Mouse (Mus musculus) layer of hippocampus, adult 18-20 months (tissue): Measurements from ENCODE around the gene Bmpr1a. TPM values are rescaled to one million over a fixed set of nuclear protein-coding genes. Genes with fewer than 3 reads are reported as not detected.
"Not testable (repeated sequence)": the region's sequence is repeated elsewhere in the genome, so short reads cannot be mapped to it uniquely, and the experiment has no call there.

Experiments
- DNase-seq, 2 experiments: peaks; one replicate each; pipeline ENCODE4 v3.0.0; 2022; ENCODE audit warnings: low spot score in 2 of 2
- total RNA-seq, 2 experiments: library from RNA; stranded (reverse); gene quantifications; 2 replicates each; pipeline ENCODE4 v1.2.3; 2021

Bmpr1a gene
- total RNA-seq, 2 experiments from 2014 or later: 35.9 to 38.5 TPM

DNA sequence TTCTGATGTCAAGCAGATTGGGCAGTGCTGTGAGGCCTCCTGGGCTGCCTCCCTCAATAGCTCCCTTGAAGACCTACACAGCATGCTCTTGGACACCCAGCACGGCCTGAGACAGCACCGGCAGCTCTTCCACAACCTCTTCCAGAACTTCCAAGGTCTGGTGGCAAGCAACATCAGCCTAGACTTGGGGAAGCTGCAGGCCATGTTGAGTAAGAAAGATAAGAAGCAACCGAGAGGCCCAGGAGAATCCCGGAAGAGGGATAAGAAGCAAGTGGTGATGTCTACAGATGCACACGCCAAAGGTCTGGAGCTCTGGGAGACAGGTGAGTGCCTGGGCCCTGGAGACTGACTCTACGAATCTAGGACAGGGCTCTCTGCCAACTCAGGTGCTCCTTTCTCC is 103.8 kb downstream of the Bmpr1a start:
- DNase-seq: no peak

DNA sequence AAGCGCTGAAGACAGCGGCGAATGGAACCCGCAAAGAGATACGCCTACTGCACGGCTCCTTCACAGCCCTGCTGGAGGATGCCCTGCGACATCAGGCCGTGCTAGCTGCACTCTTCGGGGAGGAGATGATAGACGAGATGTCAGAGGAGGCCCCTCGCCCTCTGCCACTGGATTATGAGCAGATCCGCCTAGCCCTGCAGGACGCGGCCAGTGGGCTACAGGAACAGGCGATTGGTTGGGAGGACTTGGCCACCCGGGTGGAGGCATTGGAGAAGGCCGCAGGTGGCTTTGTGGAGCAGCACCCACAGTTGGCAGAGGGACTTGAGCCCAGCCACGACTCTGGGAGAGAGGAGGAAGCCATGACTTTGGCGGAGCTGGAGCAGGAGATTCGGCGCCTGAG is 104.2 kb downstream of the Bmpr1a start:
- DNase-seq: no peak

DNA sequence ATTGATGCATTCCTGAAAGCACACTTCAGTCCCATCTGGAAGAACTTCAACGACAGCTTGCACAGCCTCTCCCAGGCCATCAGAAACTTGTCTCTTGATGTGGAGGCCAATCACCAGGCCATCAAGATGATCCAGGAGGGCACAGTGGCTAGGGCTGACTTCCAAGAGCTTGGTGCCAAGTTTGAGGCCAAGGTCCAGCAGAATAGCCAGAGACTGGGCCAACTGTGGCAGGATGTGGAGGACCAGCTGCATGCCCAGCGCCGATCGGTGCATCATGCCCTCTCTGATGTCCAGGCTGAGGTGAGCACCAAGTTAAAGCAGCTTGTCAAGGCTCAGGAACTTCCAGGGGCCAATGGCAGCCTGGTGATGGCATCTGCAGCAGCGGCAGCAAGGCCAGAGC is 105.3 kb downstream of the Bmpr1a start:
- no peak for DNase-seq

DNA sequence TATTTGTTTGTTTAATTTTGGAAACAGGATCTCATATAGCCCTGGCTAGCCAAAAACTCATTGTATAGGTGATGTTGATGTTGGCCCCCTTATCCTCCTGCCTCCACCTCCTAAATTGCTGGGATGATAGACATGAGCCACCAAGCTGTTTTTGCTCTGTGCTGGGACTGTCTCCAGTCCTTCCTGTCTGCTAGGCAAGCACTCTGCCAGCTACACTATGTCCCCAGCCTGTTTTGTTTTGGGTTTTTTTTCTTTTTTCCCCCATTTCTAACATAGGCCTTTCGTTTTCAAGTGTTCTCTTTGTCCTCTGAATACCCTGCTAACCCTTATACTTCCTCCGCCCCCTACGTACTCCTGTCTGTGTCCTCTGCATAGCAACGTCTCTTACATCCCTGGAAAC is 109.8 kb downstream of the Bmpr1a start:
- DNase-seq: peak in 1 of 2 experiments; percentile 18

DNA sequence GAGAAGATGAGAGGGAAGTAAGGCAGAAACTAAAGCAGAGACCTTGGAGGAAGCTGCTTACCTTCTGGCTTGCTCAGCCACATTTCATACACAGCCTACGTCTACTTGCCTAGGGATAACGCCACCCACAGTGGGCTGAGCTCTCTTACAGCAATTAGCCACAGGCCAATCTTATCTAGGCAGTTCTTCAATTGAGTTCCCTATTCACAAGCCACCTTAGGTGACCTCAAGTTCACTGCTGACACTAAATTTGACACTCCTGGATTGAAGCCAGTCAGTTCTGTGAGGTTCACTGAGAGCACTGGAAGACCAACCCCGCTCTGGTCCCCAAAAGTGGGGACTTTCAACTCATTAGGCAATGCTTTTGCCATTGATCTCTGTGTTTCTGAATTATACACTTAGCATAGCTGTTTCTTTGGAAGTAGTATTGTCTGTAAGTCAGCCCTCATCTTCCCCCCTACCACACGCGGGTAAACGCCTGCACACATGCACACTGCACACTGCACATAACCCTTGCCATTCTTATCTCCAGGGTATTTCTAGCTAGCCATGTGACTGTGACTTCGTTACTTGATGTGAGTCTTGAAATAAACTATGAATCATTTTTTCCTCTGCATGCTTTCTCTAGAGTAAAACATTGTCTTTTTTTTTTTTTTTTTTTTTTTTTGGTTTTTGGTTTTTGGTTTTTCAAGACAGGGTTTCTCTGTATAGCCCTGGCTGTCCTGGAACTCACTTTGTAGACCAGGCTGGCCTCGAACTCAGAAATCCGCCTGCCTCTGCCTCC is 120.0 kb downstream of the Bmpr1a start:
- no peak for DNase-seq

DNA sequence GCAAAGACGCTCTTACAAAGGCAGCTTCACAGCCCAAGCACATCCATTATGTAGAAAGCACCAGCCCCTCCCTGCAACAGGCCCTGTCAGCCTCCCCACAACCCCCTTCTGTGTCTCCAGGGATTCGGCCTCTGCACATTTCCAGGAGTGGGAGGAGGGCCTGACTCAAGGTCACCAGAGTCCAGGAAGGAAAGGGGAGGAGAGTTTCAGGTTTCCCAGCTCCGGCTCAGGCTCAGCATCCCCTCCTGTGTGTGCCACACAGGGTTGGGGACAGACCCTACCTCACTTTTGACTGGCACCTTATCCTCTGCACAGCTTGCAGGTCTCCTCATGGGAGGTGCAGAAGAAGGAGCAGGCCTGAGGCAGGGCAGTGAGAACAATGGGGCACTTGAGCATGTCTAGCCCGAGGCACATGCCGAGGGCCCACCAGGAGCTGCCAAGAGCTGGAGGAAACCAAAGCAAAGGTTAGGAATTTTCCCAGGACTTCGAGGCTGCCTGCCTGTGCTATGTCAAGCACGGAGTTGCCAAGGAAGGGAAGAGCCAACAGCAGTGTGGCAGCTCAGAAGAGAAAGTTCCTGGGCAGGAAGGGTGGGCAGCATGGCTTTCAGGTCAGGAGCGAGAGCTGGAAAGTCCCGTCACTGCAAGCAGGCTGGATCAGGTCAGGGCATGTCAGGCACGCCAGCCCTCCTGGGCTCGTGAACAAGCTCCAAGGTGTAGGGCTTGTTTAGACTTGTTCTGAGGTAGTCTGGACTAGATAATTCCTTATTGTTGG is 124.4 kb downstream of the Bmpr1a start:
- DNase-seq: no peak

DNA sequence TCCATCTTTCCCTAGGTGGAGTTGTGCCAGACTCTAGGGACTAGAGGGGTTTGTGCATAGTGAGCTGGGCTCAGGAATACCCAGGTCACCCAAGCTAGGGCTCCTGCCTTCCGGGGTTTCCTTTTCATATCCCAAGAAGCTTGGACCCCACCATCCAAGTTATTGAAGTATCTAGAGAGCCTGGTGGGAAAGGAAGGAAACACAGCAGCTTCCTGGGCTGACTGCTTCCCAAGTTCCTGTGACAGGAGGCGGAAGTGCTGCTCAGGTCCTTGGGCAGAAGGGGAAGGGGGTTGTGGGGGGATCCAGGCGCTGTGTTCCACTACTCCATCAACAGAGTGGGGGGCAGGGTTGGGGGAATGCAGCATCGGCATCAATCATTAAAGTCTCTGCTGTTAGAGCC is 126.0 kb downstream of the Bmpr1a start:
- DNase-seq: no peak

DNA sequence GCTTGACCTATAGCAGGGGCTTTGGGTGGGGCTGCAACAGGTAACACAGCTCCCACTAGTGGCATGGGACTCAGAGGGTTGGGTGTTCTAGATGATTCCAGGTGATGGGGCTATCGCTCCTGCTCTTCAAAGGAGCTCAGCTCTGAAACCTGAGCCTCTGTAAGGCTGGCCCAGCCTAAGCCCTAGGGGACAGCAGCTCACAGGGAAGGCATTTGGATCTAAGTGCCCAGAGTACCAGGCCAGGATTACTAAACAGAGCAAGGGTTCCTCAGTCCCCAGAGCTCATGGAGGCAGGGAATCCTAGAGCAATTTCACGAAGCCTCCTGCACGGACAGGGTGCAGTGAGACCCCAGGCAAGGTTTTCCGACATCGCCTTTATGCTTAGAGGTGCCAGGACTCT is 127.2 kb downstream of the Bmpr1a start:
- no peak for DNase-seq

DNA sequence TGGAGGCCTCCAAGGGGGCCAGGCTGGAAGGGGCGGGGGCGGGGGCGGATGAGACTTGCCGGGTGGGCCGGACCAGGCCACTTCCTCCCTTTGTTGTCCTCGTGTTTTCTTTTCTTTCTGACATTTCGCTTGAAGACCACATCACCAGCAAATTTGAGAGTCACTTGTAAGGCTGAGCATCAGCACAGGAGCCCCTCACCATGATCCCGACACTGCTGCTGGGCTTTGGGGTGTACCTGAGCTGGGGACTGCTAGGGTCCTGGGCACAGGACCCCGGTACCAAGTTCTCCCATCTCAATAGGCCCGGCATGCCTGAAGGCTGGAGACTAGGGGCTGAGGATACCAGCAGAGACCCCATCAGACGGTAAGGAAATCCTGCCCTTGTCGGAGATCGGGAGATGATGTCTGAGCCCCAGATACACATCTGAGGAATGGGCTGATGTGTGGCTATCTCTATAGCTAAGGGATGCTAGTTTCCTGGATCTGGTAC is 127.7 kb downstream of the Bmpr1a start, which contains the start of gene Mmrn2:
Gene Mmrn2 (plus strand): TSS at position 51 of the 490 bp plus-strand sequence.
- DNase-seq: no peak

DNA sequence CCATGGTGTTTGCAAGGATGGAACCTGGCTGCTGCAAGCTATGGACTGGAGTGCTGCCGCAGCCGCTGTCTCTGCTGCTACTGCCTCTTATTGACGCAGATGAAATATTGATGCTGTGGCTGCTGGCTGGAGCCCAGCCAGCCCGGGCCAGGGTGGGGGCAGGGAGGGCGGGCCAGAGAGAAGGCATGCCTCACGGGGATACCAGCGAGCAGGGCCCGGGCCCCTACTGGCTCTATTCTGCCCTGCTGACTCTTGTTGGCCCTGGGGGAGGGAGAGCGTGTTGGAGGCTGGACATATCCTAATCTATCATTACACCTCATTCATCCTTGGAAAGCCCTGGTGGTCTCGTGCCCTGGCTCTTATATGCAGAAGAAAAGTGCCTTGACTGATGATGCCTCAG is 128.6 kb downstream of the Bmpr1a start, which contains the start of gene Sncg:
Gene Sncg (minus strand): TSS at position 213 of the 400 bp plus-strand sequence.
- no peak for DNase-seq

DNA sequence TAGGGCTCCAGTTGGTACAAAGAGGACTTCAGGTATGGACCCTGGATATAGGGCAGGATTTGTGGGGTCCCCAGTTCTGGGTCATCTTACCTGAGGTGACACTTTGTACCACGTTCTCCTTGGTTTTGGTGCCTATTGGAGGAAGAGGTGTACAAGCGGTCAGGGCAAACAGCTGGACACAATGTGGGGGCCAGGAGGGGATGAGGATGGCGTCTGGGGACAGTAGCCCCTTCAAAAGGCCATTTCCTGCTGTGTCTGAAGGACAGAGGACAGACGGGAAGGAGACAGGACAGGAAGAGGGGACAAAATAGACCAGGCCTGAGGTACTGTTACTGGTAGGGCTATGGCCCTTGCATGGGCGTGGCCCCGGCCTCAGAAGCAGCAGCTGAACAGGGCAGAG is 129.6 kb downstream of the Bmpr1a start:
- no peak for DNase-seq

DNA sequence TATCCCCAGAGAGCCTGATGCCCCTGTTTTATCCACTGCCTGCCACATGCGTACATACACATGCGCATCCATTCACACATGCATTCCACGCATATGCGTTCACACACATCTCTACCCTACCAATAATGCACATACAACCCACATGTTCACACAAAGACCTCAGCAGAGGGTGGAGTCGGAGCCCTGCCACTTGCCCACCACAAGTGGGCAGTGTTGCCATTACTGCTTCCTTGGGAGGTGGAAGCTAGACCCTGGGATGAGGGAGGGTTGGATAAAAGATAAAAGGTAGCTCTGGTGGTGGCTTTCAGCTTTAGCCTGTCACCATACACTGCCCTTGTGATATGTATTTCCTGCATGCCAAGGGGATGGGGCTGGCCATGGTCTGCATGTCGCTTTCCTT is 130.5 kb downstream of the Bmpr1a start:
- DNase-seq: peak; percentile 22 to 54

DNA sequence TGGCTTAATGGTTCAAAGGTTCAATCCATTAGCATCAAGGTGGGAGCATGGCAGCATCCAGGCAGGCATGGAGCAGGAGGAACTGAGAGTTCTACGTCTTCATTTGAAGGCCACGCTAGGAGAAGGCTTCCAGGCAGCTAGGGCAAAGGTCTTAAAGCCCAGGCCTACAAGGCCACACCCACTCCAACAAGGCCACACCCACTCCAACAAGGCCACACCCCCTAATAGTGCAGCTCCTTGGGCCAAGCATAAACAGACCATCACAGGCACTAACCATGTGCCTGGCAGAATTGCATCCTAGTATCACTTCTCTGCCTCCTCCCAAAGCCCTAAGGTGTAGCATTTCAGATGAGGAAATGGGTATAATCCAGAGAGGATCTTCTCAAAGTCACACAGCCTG is 131.4 kb downstream of the Bmpr1a start:
- DNase-seq: no peak

DNA sequence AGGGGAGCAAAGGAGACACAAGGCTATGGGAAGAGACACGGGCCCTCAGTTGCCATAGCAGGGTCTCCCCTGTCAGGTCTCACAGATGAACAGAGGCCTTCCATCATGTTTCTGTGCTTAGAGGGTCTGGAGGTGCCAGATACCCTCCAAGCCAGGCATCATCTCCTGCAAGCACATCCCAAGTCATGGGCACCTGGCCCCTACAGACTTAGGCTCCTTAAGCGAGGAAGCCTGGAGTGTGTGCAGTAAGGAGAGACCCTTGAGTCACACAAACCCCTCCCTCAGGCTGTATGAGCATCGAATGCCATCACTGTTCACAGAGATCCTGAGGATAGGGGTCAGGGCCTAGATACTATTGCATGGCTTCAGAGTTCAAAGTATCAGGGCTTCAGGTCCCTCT is 132.2 kb downstream of the Bmpr1a start:
- DNase-seq: no peak

DNA sequence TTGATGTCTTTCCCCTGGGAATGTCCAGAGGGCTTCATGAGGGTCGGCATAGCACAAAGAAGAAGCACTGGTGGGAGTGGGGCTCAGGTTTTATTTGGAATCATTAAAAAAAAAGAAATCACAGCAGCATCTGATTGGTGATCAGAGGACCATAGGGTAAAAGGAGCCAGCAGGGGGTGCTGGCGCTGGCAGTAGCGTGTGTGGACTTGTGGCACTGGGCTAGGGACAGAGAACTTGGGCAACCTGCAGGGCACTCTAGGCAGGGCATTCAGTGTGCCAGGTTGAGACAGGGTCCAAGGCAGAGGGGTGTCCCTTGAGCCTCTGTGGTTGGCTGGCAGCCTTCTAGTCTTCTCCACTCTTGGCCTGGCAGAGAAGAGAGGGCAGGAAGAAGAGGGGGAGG is 132.9 kb downstream of the Bmpr1a start:
- no peak for DNase-seq

DNA sequence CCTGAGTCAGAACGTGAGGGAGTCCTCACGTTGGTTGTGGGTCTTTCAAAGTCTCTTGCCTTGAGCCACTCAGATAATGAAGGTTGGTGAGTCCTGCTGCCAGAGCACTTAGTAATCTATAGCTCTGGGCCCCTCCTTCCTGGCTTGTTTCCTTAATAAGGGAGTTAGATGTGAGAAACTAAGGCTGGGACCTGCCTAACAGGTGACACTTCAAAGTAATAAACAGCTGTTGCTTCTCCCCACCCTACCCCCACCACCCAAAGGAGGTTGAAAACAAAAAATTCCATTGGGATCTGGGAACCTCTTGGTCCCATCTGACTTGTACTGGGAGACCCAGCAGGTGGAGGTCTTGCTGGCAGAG is 138.0 kb downstream of the Bmpr1a start:
- no peak for DNase-seq

DNA sequence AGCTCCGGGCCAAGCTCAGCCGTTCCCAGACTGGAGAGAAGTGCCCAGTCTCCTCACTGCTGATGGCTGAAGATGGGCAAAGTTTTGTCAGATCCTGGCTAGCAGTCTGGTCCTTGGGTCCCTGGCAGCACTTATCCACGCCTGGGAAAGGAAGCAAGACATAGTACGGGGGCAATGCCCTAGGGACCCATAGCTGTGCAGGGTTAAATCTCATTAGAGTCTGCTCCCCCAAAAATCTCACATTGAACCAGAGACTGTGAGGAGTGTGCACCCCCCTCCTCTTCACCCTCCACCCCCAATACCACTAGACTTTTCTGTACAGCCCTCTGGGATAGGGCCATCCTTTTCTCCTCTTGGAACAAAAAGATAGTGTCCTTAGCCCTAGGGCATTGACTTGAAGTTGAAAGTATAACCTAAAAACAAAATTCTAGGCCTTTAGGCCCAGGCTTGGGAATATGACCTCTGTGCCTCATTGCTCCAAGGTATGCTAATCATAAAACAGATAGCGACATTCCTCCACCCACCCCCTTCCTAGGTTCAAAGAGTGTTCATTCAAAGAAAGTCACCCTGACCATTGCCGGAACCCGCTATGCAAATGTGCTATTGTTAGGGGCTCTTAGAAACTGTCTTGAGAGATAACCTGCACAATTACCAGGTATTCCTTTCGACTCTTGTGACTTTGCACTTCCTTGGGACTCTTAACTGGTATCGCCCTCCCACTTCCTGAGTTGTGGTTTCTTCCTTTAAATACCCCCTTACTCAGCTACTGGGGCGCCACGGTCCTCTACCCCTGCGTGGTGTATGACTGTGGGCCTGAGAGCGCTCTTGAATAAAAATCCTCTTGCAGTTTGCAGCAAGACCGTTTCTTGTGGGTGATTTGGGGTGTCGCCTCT is 138.6 kb downstream of the Bmpr1a start:
- DNase-seq: not testable (repeated sequence)

DNA sequence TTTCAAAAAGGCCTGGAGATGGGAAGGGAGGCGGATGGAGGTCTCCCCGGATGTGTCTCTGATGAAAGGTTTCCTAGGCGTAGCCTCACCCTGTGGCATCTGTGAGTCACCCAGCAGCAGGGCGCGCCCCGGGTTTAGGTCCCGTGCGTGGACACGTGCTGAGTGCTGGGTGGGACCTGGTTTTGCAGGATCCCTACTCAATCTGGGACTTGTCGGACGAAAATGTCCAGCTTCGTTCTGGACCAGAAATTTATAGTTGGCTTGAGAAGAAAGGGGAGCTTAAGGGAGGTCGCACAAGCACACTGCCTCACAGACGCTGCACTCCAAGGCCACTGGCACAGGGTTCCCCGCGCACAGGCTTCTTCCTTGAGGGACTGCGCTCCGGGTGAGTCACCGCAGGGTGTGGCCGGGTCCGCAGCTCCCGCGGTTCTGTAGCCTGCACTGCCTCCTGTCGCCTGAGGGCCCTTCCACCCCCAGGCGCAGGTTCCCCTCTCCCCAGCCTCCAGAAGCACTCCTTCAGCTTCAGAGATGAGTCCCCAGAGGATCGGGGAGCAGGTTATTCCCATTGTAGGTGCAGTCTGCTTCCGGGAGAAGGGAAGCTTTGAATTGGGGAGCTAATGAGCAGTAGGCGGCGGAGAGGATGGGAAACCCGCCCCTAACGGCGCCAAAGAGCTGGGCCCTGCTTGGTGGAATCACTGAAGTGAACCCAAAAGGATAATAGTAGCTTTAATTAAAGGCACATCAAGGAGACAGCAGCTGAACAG is 139.5 kb downstream of the Bmpr1a start:
- DNase-seq: no peak

DNA sequence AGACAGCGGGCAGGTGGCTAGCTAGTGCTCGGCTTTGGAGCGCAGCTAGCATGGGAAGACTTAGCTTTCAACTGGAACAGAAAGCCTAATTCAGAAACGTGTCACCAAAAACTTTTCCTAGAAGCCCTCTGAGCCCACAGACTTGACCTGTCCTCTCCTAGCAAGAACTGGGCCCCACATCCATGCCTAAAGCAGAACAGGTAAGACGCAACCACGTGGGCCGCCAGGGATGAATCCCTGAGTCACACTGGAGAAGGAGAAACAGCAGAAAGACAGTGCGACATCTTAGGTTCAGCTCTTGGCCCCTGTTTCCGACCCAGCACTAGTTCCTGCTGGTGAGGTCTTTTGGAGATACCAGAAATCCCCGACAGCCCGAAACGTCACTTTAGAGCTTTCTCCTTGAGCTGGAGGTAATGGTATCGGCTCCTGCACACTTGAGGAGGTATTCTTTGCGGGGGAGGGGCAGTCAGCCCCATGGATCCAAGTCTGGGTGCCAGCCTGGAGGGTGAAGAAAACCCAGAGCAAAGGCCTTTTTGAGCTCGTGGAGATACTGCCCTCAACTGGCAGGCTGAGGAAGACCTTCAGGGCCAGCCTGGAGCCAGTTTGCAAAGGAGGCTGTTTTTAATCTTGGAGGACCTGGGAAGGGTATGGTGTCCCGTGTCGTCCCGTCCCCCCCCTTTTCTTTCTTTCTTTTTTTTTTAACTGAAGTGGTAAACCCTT is 140.3 kb downstream of the Bmpr1a start:
- peak; percentile 25 to 81 for DNase-seq

DNA sequence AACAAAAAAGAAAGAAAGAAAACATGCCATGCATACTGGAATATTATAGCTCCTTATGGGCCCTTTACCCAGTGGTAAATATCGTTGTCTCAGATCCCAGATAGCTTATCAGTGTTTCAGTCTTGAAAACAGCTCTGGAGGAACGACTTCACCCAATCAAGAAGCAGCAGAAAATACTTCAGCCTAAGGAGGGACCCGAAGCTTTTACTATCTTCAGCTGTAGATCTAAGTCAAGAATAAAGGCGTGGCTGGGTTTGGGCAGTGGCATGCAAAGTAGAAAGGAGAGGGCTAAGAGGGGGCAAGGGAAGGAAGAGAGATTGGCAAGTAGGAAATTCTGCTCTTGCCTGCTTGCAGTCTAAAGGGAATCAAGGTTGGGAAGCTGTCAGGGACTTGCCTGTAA is 141.0 kb downstream of the Bmpr1a start:
- DNase-seq: no peak
